Mouse (Mus musculus) hindlimb bud, embryonic 11.5 days (tissue): Measurements from ENCODE around the gene Nox1.
"Not testable (repeated sequence)": the region's sequence is repeated elsewhere in the genome, so short reads cannot be mapped to it uniquely, and the experiment has no call there.

Experiments
- DNase-seq: peaks from one replicate; pipeline ENCODE4 v3.0.0-alpha.2; 2012; ENCODE audit warnings: low read depth, low spot score; ENCODE audit errors: extremely low spot score

Gene Nox1

GRCm38 (mm10) chrX:134221856-134222255 is at the start of gene Nox1:
Gene Nox1, minus strand, starts transcription at chrX:134221956.
- DNase-seq = no peak

GRCm38 (mm10) chrX:134262129-134262528 is 40.4 kb upstream of the Nox1 start:
- no peak for DNase-seq

GRCm38 (mm10) chrX:134261191-134261590 is 39.4 kb upstream of the Nox1 start:
- no peak for DNase-seq

- no peak for DNase-seq
Measured at GRCm38 (mm10) chrX:134248202-134248601, 26.4 kb upstream of the Nox1 start.

GRCm38 (mm10) chrX:134245946-134246345 is 24.2 kb upstream of the Nox1 start:
- no peak for DNase-seq

GRCm38 (mm10) chrX:134238266-134238665 is 16.5 kb upstream of the Nox1 start:
- no peak for DNase-seq

- DNase-seq = no peak
Measured at GRCm38 (mm10) chrX:134233048-134233447, 11.3 kb upstream of the Nox1 start.

GRCm38 (mm10) chrX:134220618-134221017 is 1.1 kb downstream of the Nox1 start:
- DNase-seq = no peak

- DNase-seq = no peak
Measured at GRCm38 (mm10) chrX:134218161-134218560, 3.6 kb downstream of the Nox1 start.

- no peak for DNase-seq
Measured at GRCm38 (mm10) chrX:134211151-134211642, 10.6 kb downstream of the Nox1 start.

GRCm38 (mm10) chrX:134208491-134208890 is 13.3 kb downstream of the Nox1 start:
- no peak for DNase-seq

GRCm38 (mm10) chrX:134187201-134187600 is 34.6 kb downstream of the Nox1 start, which contains the start of gene Arl13a:
Gene Arl13a, plus strand, starts transcription at chrX:134187501.
- DNase-seq = not testable (repeated sequence)

- DNase-seq = no peak
Measured at GRCm38 (mm10) chrX:134174699-134175098, 47.1 kb downstream of the Nox1 start.

GRCm38 (mm10) chrX:134170584-134170983 is 51.2 kb downstream of the Nox1 start:
- DNase-seq = no peak

- no peak for DNase-seq
Measured at GRCm38 (mm10) chrX:134163484-134163883, 58.3 kb downstream of the Nox1 start.

- DNase-seq = no peak
Measured at GRCm38 (mm10) chrX:134162826-134163225, 58.9 kb downstream of the Nox1 start.

- no peak for DNase-seq
Measured at GRCm38 (mm10) chrX:134162043-134162720, 59.6 kb downstream of the Nox1 start, which contains the start of gene Xkrx. Gene Xkrx, minus strand, starts transcription at chrX:134162076.

- no peak for DNase-seq
Measured at GRCm38 (mm10) chrX:134160442-134160841, 61.3 kb downstream of the Nox1 start.

- DNase-seq = no peak
Measured at GRCm38 (mm10) chrX:134158151-134158550, 63.6 kb downstream of the Nox1 start.

- DNase-seq = no peak
Measured at GRCm38 (mm10) chrX:134141986-134142385, 79.8 kb downstream of the Nox1 start.

- no peak for DNase-seq
Measured at GRCm38 (mm10) chrX:134141551-134141950, 80.2 kb downstream of the Nox1 start.

- no peak for DNase-seq
Measured at GRCm38 (mm10) chrX:134140024-134140423, 81.7 kb downstream of the Nox1 start.

GRCm38 (mm10) chrX:134133821-134134220 is 87.9 kb downstream of the Nox1 start:
- no peak for DNase-seq
